Mouse (Mus musculus) bone marrow macrophage, adult 2 months (primary cell): ENCODE data around the gene Alk.

Experiments used
- CTCF ChIP-seq: IDR thresholded peaks from 2 replicates; pipeline ENCODE4 v1.5.1; 2012; ENCODE audit warnings: low read depth, mild to moderate bottlenecking, low read length, moderate library complexity
- POLR2A ChIP-seq: IDR thresholded peaks from 2 replicates; pipeline ENCODE4 v1.6.1; 2012; ENCODE audit warnings: mild to moderate bottlenecking, low read depth, low read length, borderline replicate concordance

GRCm38 (mm10) chr17:71935837-71936236 lies 668.6 kb downstream of the Alk start:
- no peak for TF ChIP-seq POLR2A
- no peak for TF ChIP-seq CTCF
